Mouse (Mus musculus) intestine, postnatal 0 days (tissue): ENCODE measurements at regions not wholly inside any gene's neighbourhood (a gene's known extent, or its start where the extent isn't known, plus 50 kb on each side); places are given as distances from the start of the nearest gene placed in this dataset.

Source experiments
- ATAC-seq: fragments of 200-750 bp; cut with Nextera tagmentation; 2 replicates; pipeline ENCODE4 v1.8.0; 2017; ENCODE audit warnings: mild to moderate bottlenecking, moderate TSS enrichment, moderate library complexity
- H3K27ac ChIP-seq: fragments of 300-500 bp; sonication (generic); 2 replicates; pipeline ENCODE4 v1.5.1; 2014; ENCODE audit warnings: mild to moderate bottlenecking, low read depth, low read length, moderate library complexity
- H3K27me3 ChIP-seq: fragments of 300-500 bp; sonication (generic); replicated peaks from 2 replicates; pipeline ENCODE4 v1.6.1; 2014; ENCODE audit warnings: low read length, mixed read lengths; ENCODE audit not compliant: control insufficient read depth, insufficient read depth
- H3K36me3 ChIP-seq: fragments of 300-500 bp; sonication (generic); 2 replicates; pipeline ENCODE4 v1.6.1; 2014; ENCODE audit warnings: mild to moderate bottlenecking, moderate library complexity; ENCODE audit not compliant: control insufficient read depth, insufficient read depth
- H3K4me1 ChIP-seq: fragments of 300-500 bp; sonication (generic); replicated peaks from 2 replicates; pipeline ENCODE4 v1.6.1; 2014; ENCODE audit warnings: antibody characterized with exemption, low read length, mixed read lengths; ENCODE audit not compliant: control insufficient read depth, insufficient read depth
- H3K4me2 ChIP-seq: fragments of 300-500 bp; sonication (generic); replicated peaks from 2 replicates; pipeline ENCODE4 v1.6.1; 2014; ENCODE audit warnings: low read depth, mild to moderate bottlenecking, moderate library complexity
- H3K4me3 ChIP-seq: fragments of 300-500 bp; sonication (generic); 2 replicates; pipeline ENCODE4 v1.5.1; 2014; ENCODE audit warnings: low read depth, low read length
- H3K9ac ChIP-seq: fragments of 300-500 bp; sonication (generic); 2 replicates; pipeline ENCODE4 v1.6.1; 2014; ENCODE audit warnings: mild to moderate bottlenecking, low read depth, low read length
- H3K9me3 ChIP-seq: fragments of 300-500 bp; sonication (generic); 2 replicates; pipeline ENCODE4 v1.6.1; 2016; ENCODE audit warnings: mixed run types; ENCODE audit not compliant: control insufficient read depth
- CTCF ChIP-seq: sonication (generic); IDR thresholded peaks from 2 replicates; pipeline ENCODE4 v1.5.1; 2016; ENCODE audit warnings: low read depth, mild to moderate bottlenecking, control low read depth, antibody characterized with exemption, moderate library complexity
- WGBS: fragments of 180-500 bp; shearing (Covaris S2); extraction: QIAGEN DNeasy Blood & Tissue Kit; methylation state at CpG from one replicate; pipeline ENCODE4 v1.1.7; 2014; 5-methylcytosine and 5-hydroxymethylcytosine counted together

DNA sequence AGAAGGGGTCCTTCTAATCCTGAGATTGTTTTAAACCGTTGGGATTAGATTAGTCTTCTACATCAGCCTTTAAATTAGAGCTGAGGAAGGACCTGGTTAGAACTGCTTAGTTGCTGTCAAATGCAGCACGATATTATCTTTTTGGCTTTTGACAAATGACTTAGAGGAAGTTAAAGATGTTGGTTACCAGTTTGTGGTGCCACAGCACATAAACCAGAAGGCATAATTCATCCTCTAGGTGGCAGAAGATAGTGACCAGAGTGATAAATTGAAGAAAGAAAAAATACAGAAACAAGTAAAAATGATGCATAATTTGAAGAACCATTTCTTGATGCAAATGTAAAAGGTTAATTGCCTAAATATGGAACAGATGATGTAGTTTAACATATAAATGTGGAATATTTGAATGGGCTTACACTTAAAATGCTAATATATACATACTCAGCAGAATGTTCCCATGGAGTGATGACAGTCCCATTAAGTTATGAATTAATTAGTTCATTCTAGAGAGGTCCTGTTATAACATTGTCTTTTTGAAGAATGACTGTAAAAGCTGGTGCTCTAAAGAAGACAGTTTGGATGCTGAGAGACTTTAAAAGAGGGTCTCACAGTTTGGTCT lies 760.0 kb downstream of the 1190002N15Rik start:
- 58% methylated on average over 2 of the region's 2 CpGs for WGBS
- Histone ChIP-seq H3K9ac (no peak overlapping the region), H3K9me3 (no peaks in the 10 kb centered on the region), H3K27ac (no peak overlapping the region), H3K4me2 (no peak overlapping the region), H3K27me3 (no peaks in the 10 kb centered on the region), H3K4me3 (no peak overlapping the region), H3K36me3 (no peaks in the 10 kb centered on the region), H3K4me1 (no peaks in the 10 kb centered on the region)
- peak; percentile 34; the same call in 1 of the 2 replicates for TF ChIP-seq CTCF
- no peak for ATAC-seq
